Comparison of ENCODE assay signal across 8 mouse cellular contexts in the genomic region with DNA sequence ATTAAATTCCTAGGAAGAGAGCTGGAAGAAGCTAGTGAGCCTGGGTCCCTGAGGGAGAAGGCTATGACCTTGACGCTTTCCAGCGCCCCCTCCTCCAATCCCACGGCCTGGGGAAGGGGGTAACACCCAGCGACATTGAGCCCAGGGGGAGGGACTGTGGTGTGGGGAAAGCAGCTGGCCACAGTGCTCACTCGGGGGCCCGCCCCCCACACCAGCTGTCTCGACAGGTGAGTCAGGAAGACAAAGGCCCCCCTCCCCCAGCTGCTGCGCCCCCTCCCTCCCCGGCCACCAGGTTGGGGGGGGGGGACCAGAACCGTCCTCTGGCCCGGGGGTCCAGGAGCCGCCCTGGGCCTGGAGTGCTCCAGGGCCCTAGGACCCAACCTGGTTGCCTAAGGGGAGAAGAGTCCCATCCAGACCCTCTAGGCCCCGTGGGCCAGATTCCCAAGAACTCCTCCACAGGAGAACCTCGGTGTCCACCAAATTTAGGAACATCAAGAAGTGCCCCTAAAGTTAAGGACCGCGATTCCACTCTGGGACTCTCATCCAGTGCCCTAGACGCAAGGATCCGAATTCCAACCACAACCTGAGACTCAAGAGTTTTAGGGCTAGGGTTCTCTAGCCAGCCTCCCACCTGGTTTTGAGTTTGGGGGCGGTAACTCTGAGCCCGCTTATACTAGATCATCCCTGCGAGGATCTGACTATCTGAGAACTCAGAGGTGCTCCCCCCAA. TPM values are rescaled to one million over a fixed set of nuclear protein-coding genes. Genes with fewer than 3 reads are reported as not detected.
DNase-seq lines count a peak whose midpoint lies in the region; ATAC-seq and TF ChIP-seq lines count a peak whose summit lies in the region.

No protein-coding gene starts in this region.

- peak overlapping the region; percentile 77 for H3K4me3 ChIP-seq in G1E (ENCODE audit: low read depth, low read length)
- H3K4me3 ChIP-seq in heart, embryonic 10.5 days: peak overlapping the region; percentile 89
- peak overlapping the region; percentile 94 for H3K4me3 ChIP-seq in limb, embryonic 13.5 days
- H3K4me3 ChIP-seq in neural tube, embryonic 14.5 days (ENCODE audit: low read depth, low read length): peak overlapping the region; percentile 89

- 0% methylated on average over 21 of the region's 21 CpGs for WGBS in heart, embryonic 10.5 days
- 2% methylated on average over 18 of the region's 21 CpGs for WGBS in limb, embryonic 13.5 days
- WGBS in neural tube, embryonic 14.5 days: 3% methylated on average over 17 of the region's 21 CpGs

- no peaks in the 10 kb centered on the region for H3K27me3 ChIP-seq in G1E (ENCODE audit: insufficient read depth, low read length)
- no peaks in the 10 kb centered on the region for H3K27me3 ChIP-seq in heart, embryonic 10.5 days (ENCODE audit: insufficient read depth, poor library complexity, severe bottlenecking)
- no peaks in the 10 kb centered on the region for H3K27me3 ChIP-seq in limb, embryonic 13.5 days
- H3K27me3 ChIP-seq in neural tube, embryonic 14.5 days (ENCODE audit: control insufficient read depth, insufficient read depth, low read length): no peaks in the 10 kb centered on the region

- peaks cover 57% of the 10 kb centered on the region for H3K4me1 ChIP-seq in G1E (ENCODE audit: insufficient read depth, low read depth, low read length)
- peaks cover 42% of the 10 kb centered on the region for H3K4me1 ChIP-seq in heart, embryonic 10.5 days
- H3K4me1 ChIP-seq in limb, embryonic 13.5 days: peaks cover 35% of the 10 kb centered on the region
- H3K4me1 ChIP-seq in neural tube, embryonic 14.5 days (ENCODE audit: control insufficient read depth, insufficient read depth, low read length): peaks cover 19% of the 10 kb centered on the region

- no peaks in the 10 kb centered on the region for H3K9me3 ChIP-seq in G1E (replicated peaks)
- H3K9me3 ChIP-seq in heart, embryonic 10.5 days: no peaks in the 10 kb centered on the region
- H3K9me3 ChIP-seq in limb, embryonic 13.5 days: no peaks in the 10 kb centered on the region
- no peaks in the 10 kb centered on the region for H3K9me3 ChIP-seq in neural tube, embryonic 14.5 days (ENCODE audit: control insufficient read depth, low read length)

- no peak for TF ChIP-seq CTCF in G1E (IDR thresholded peaks at IDR 0.05; ENCODE audit: low read depth, low read length)

- intact Hi-C loops in heart, postnatal 36 days (cut with DNase I): no loop called here

- DNase-seq in heart, adult 11 months: peak; percentile 96
- no peak for DNase-seq in heart, postnatal 36 days
- no peak for DNase-seq in G1E (ENCODE audit: low spot score)
- peak; percentile 90 for DNase-seq in heart, embryonic 10.5 days (ENCODE audit: low spot score)
- no peak for DNase-seq in layer of hippocampus, adult 9-11 months
- no peak for DNase-seq in cerebellum, adult 11 months

- ATAC-seq in G1E (ENCODE audit: extremely low read depth, insufficient number of reproducible peaks, low FRiP score, poor library complexity, severe bottlenecking): no peak
- ATAC-seq in limb, embryonic 13.5 days (ENCODE audit: low FRiP score, low read depth): no peak
- ATAC-seq in neural tube, embryonic 14.5 days (ENCODE audit: low read depth): no peak

- peak overlapping the region; percentile 88 for H3K4me2 ChIP-seq in limb, embryonic 13.5 days (replicated peaks)
- H3K4me2 ChIP-seq in neural tube, embryonic 14.5 days (ENCODE audit: low read depth, low read length): peak overlapping the region; percentile 94

- peak overlapping the region; percentile 93 for H3K9ac ChIP-seq in limb, embryonic 13.5 days
- peak overlapping the region; percentile 83 for H3K9ac ChIP-seq in neural tube, embryonic 14.5 days (replicated peaks; ENCODE audit: low read depth, low read length)

- peaks cover 35% of the 10 kb centered on the region for H3K36me3 ChIP-seq in G1E (replicated peaks)
- peaks cover 20% of the 10 kb centered on the region for H3K36me3 ChIP-seq in heart, embryonic 10.5 days
- H3K36me3 ChIP-seq in limb, embryonic 13.5 days: peaks cover 12% of the 10 kb centered on the region; the same call in 1 of the 2 replicates
- H3K36me3 ChIP-seq in neural tube, embryonic 14.5 days (ENCODE audit: control insufficient read depth, insufficient read depth, low read length): no peaks in the 10 kb centered on the region

- H3K27ac ChIP-seq in heart, embryonic 10.5 days: peak overlapping the region; percentile 98
- H3K27ac ChIP-seq in limb, embryonic 13.5 days: peak overlapping the region; percentile 96
- H3K27ac ChIP-seq in neural tube, embryonic 14.5 days (ENCODE audit: low read depth, low read length): peak overlapping the region; percentile 39

RNA-seq across cellular contexts. Expression of gene Vasp, which starts 0.9 kb away (rescaled TPM):
- total RNA-seq in heart, postnatal 36 days (2021): 10 to 100 TPM; 32.6 to 36.1 TPM
- total RNA-seq in G1E (2014; fragmentation: Nextera tagmentation) (146 and 171 TPM in 2 replicates), G1E (2017) (239 and 292 TPM in 2 replicates)
- polyA plus RNA-seq in G1E (2012): 560 and 712 TPM in 2 replicates
- 99.0 and 112 TPM in 2 replicates for polyA plus RNA-seq in heart, embryonic 10.5 days (2016; fragmentation: Nextera tagmentation; extraction: Ambion mirVana)
- 68.9 and 69.0 TPM in 2 replicates for polyA plus RNA-seq in limb, embryonic 13.5 days (2015; fragmentation: Nextera tagmentation; extraction: Ambion mirVana)
- polyA plus RNA-seq in neural tube, embryonic 14.5 days (2014; fragmentation: Nextera tagmentation; extraction: Ambion mirVana): 17.4 and 40.9 TPM in 2 replicates

RNA-seq across cellular contexts. Expression of gene Ppm1n, which starts 9.2 kb away (rescaled TPM):
- not detected for total RNA-seq in heart, postnatal 36 days (2021)
- total RNA-seq in G1E (2014; fragmentation: Nextera tagmentation): not detected in 2 replicates
- total RNA-seq in G1E (2017): not detected in 2 replicates
- not detected in 2 replicates for polyA plus RNA-seq in G1E (2012)
- polyA plus RNA-seq in heart, embryonic 10.5 days (2016; fragmentation: Nextera tagmentation; extraction: Ambion mirVana): 0.13 TPM in 1 of 2 replicates, not detected in the other
- not detected in 2 replicates for polyA plus RNA-seq in limb, embryonic 13.5 days (2015; fragmentation: Nextera tagmentation; extraction: Ambion mirVana)
- 0.66 and 0.75 TPM in 2 replicates for polyA plus RNA-seq in neural tube, embryonic 14.5 days (2014; fragmentation: Nextera tagmentation; extraction: Ambion mirVana)

RNA-seq across cellular contexts. Expression of gene Rtn2, which starts 11.8 kb away (rescaled TPM):
- 100 to 1,000 TPM; 137 to 148 TPM for total RNA-seq in heart, postnatal 36 days (2021)
- total RNA-seq in G1E (2014; fragmentation: Nextera tagmentation): 0.73 and 0.98 TPM in 2 replicates
- total RNA-seq in G1E (2017): 0.06 and 0.11 TPM in 2 replicates
- polyA plus RNA-seq in G1E (2012): 0.94 and 0.96 TPM in 2 replicates
- 22.4 and 26.0 TPM in 2 replicates for polyA plus RNA-seq in heart, embryonic 10.5 days (2016; fragmentation: Nextera tagmentation; extraction: Ambion mirVana)
- 20.2 and 20.9 TPM in 2 replicates for polyA plus RNA-seq in limb, embryonic 13.5 days (2015; fragmentation: Nextera tagmentation; extraction: Ambion mirVana)
- polyA plus RNA-seq in neural tube, embryonic 14.5 days (2014; fragmentation: Nextera tagmentation; extraction: Ambion mirVana): 115 and 118 TPM in 2 replicates

RNA-seq across cellular contexts. Expression of gene Fosb, which starts 39.2 kb away (rescaled TPM):
- total RNA-seq in heart, postnatal 36 days (2021): under 1 TPM; 0.14 to 0.86 TPM
- total RNA-seq in G1E (2014; fragmentation: Nextera tagmentation) (0.19 TPM in 1 of 2 replicates, not detected in the other), G1E (2017) (0.29 and 0.38 TPM in 2 replicates)
- polyA plus RNA-seq in G1E (2012): 0.50 and 0.61 TPM in 2 replicates
- polyA plus RNA-seq in heart, embryonic 10.5 days (2016; fragmentation: Nextera tagmentation; extraction: Ambion mirVana): 0.24 and 0.27 TPM in 2 replicates
- 0.23 and 0.27 TPM in 2 replicates for polyA plus RNA-seq in limb, embryonic 13.5 days (2015; fragmentation: Nextera tagmentation; extraction: Ambion mirVana)
- not detected in 2 replicates for polyA plus RNA-seq in neural tube, embryonic 14.5 days (2014; fragmentation: Nextera tagmentation; extraction: Ambion mirVana)

RNA-seq across cellular contexts. Expression of gene Opa3, which starts 42.5 kb away (rescaled TPM):
- 10 to 100 TPM; 53.9 to 62.9 TPM for total RNA-seq in heart, postnatal 36 days (2021)
- total RNA-seq in G1E (2014; fragmentation: Nextera tagmentation) (13.8 and 14.2 TPM in 2 replicates), G1E (2017) (14.8 and 15.2 TPM in 2 replicates)
- polyA plus RNA-seq in G1E (2012): 7.7 and 8.4 TPM in 2 replicates
- 46.8 and 47.9 TPM in 2 replicates for polyA plus RNA-seq in heart, embryonic 10.5 days (2016; fragmentation: Nextera tagmentation; extraction: Ambion mirVana)
- 35.2 and 35.7 TPM in 2 replicates for polyA plus RNA-seq in limb, embryonic 13.5 days (2015; fragmentation: Nextera tagmentation; extraction: Ambion mirVana)
- 36.6 and 37.6 TPM in 2 replicates for polyA plus RNA-seq in neural tube, embryonic 14.5 days (2014; fragmentation: Nextera tagmentation; extraction: Ambion mirVana)

Comparison
In these comparisons a context has a peak if more than half of its experiments do, and no peak if none do; other contexts are left out.
1. DNase-seq: peak in heart, adult 11 months (single experiment) and heart, embryonic 10.5 days (single experiment); none in heart, postnatal 36 days (0 of 2), G1E (single experiment), layer of hippocampus, adult 9-11 months (single experiment) and cerebellum, adult 11 months (single experiment).
2. H3K27ac ChIP-seq: peak in every context shown above with its lines; median percentile 98 in heart, embryonic 10.5 days; 96 in limb, embryonic 13.5 days; 39 in neural tube, embryonic 14.5 days.
3. RNA of gene Rtn2, which starts 11.8 kb away (polyA plus RNA-seq): 115 to 118 TPM in neural tube, embryonic 14.5 days, 22.4 to 26.0 TPM in heart, embryonic 10.5 days and 20.2 to 20.9 TPM in limb, embryonic 13.5 days; 0.94 to 0.96 TPM in G1E; every median in the first group is over 10 times any median in the second.
4. Peak in every context shown above with its lines, with median percentiles within 50 percentile points of each other: H3K4me3 ChIP-seq.